Mouse (Mus musculus): ENCODE results near the gene Scgb3a1. TPM values are rescaled to one million over a fixed set of nuclear protein-coding genes. Genes with fewer than 3 reads are reported as not detected.

Scgb3a1 gene
- polyA plus RNA-seq, 1 experiment from 2014 or later = 3.9 TPM

DNA sequence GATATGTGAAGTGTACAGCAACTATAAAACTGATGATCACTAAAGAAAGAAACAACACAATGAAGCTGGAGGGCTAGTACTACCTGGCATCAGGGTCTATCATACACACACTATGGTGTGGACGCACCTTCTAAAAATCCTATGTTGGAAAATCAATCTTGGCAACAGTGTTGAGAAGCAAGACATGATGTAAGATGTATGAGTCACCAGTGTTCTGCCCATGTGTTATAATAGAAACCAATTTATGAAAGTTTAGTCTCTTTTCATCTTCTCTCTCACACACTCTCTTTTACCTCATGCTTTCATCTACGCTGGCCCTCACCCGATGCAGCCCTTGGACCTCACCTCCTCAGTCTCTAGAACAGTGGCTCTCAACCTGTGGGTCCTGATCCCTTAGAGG is 31.6 kb downstream of the Scgb3a1 start:
- no peak overlapping the region for H3K4me3 ChIP-seq (ENCODE audit: low read depth, low read length)
- no peaks in the 10 kb centered on the region for H3K27me3 ChIP-seq (ENCODE audit: control insufficient read depth, insufficient read depth, low read length)
- ATAC-seq (ENCODE audit: low FRiP score, low TSS enrichment) = 0 out of 2 replicates have a peak, but pooled peaks have one; percentile 32
- H3K9me3 ChIP-seq (ENCODE audit: control insufficient read depth, low read length) = no peaks in the 10 kb centered on the region
- TF ChIP-seq CTCF (IDR thresholded peaks at IDR 0.05; ENCODE audit: low read depth) (no peak), EP300 (optimal IDR thresholded peaks at IDR 0.05) (no peak)
- 74% methylated on average over 3 of the region's 3 CpGs for WGBS
- H3K27ac ChIP-seq (replicated peaks) = no peak overlapping the region
- no peak overlapping the region for H3K4me2 ChIP-seq (replicated peaks; ENCODE audit: low read depth)
- no peak for DNase-seq (ENCODE audit: low spot score)
- no peak overlapping the region for H3K9ac ChIP-seq (ENCODE audit: low read length)
- H3K36me3 ChIP-seq (ENCODE audit: control insufficient read depth, insufficient read depth, low read length) = peaks cover 3% of the 10 kb centered on the region; the same call in 1 of the 2 replicates
- H3K4me1 ChIP-seq (replicated peaks; ENCODE audit: control insufficient read depth, insufficient read depth) = no peaks in the 10 kb centered on the region

DNA sequence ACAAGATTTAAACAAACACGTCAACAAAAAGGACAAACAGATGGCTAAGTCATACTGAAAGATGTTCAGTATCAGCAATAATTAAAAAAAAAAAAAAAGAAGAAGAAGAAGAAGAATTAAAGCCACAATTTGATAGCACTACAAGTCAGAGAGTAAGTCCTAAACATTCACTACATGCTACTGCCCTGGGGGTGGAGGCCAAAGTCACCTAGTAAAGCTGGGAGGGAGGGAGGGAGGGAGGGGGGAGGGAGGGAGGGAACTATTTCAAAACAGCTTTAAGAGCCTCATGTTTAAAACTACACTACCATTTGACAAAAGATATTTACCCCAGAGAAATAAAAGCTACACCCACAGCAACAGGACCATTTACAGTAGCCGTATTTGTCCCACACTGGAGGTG is 32.3 kb downstream of the Scgb3a1 start:
- Histone ChIP-seq H3K9ac (ENCODE audit: low read length) (no peak overlapping the region), H3K4me3 (ENCODE audit: low read depth, low read length) (no peak overlapping the region), H3K27me3 (ENCODE audit: control insufficient read depth, insufficient read depth, low read length) (no peaks in the 10 kb centered on the region), H3K36me3 (ENCODE audit: control insufficient read depth, insufficient read depth, low read length) (peaks cover 3% of the 10 kb centered on the region; the same call in 1 of the 2 replicates), H3K4me1 (replicated peaks; ENCODE audit: control insufficient read depth, insufficient read depth) (no peaks in the 10 kb centered on the region), H3K4me2 (replicated peaks; ENCODE audit: low read depth) (no peak overlapping the region), H3K9me3 (ENCODE audit: control insufficient read depth, low read length) (no peaks in the 10 kb centered on the region), H3K27ac (replicated peaks) (no peak overlapping the region)
- DNase-seq (ENCODE audit: low spot score) = no peak
- TF ChIP-seq EP300 (optimal IDR thresholded peaks at IDR 0.05) (no peak), CTCF (IDR thresholded peaks at IDR 0.05; ENCODE audit: low read depth) (no peak)
- 68% methylated on average over 2 of the region's 2 CpGs for WGBS
- no peak for ATAC-seq (ENCODE audit: low FRiP score, low TSS enrichment)

DNA sequence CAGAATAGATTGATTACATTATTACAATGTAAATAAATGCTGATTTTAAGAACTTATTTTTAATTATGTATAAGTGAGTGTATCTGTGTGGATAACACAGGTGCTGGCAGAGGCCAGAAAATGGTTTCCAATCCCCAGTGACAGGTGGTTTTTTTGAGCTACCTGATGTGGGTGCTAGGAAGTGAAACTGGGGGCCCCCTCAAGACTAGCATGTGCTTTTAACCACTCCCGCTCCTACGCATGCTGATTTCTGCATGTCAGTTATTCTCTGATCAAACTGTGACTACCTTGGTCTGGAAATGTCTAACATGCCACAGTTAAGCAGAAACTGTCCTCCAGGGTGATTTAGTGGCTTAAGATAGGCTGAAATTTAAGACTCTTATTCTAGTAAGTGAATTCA is 33.1 kb downstream of the Scgb3a1 start:
- DNase-seq (ENCODE audit: low spot score) (no peak), ATAC-seq (ENCODE audit: low FRiP score, low TSS enrichment) (no peak)
- 87% methylated on average over 2 of the region's 2 CpGs for WGBS
- Histone ChIP-seq H3K9me3 (ENCODE audit: control insufficient read depth, low read length) (no peaks in the 10 kb centered on the region), H3K4me1 (replicated peaks; ENCODE audit: control insufficient read depth, insufficient read depth) (no peaks in the 10 kb centered on the region), H3K27ac (replicated peaks) (no peak overlapping the region), H3K9ac (ENCODE audit: low read length) (no peak overlapping the region), H3K27me3 (ENCODE audit: control insufficient read depth, insufficient read depth, low read length) (no peaks in the 10 kb centered on the region), H3K36me3 (ENCODE audit: control insufficient read depth, insufficient read depth, low read length) (peaks cover 5% of the 10 kb centered on the region), H3K4me3 (ENCODE audit: low read depth, low read length) (no peak overlapping the region), H3K4me2 (replicated peaks; ENCODE audit: low read depth) (no peak overlapping the region)
- TF ChIP-seq CTCF (IDR thresholded peaks at IDR 0.05; ENCODE audit: low read depth) (no peak), EP300 (optimal IDR thresholded peaks at IDR 0.05) (no peak)

DNA sequence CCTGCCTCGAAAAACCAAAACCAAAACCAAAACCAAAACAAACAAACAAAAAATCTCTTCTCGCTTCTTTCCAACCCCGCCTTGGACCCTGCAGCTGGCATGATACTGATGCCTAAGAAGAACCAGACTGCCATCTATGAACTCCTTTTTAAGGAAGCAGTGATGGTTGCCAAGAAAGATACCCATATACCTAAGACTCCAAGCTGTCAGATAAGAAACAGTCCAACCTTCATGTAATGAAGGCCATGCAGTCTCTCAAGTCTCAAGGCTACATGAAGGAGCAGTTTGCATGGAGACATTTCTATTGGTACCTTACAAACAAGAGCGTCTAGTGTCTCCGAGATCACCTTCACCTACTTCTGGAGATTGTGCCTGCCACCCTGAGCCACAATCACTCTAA is 34.4 kb downstream of the Scgb3a1 start:
- no peak overlapping the region for H3K9ac ChIP-seq (ENCODE audit: low read length)
- no peaks in the 10 kb centered on the region for H3K9me3 ChIP-seq (ENCODE audit: control insufficient read depth, low read length)
- TF ChIP-seq EP300 (optimal IDR thresholded peaks at IDR 0.05) (no peak), CTCF (IDR thresholded peaks at IDR 0.05; ENCODE audit: low read depth) (no peak)
- no peak overlapping the region for H3K4me2 ChIP-seq (replicated peaks; ENCODE audit: low read depth)
- no peaks in the 10 kb centered on the region for H3K27me3 ChIP-seq (ENCODE audit: control insufficient read depth, insufficient read depth, low read length)
- no peak for ATAC-seq (ENCODE audit: low FRiP score, low TSS enrichment)
- H3K36me3 ChIP-seq (ENCODE audit: control insufficient read depth, insufficient read depth, low read length) = peaks cover 9% of the 10 kb centered on the region
- WGBS = 88% methylated on average over 5 of the region's 5 CpGs
- no peaks in the 10 kb centered on the region for H3K4me1 ChIP-seq (replicated peaks; ENCODE audit: control insufficient read depth, insufficient read depth)
- H3K27ac ChIP-seq (replicated peaks) = no peak overlapping the region
- no peak for DNase-seq (ENCODE audit: low spot score)
- H3K4me3 ChIP-seq (ENCODE audit: low read depth, low read length) = no peak overlapping the region

DNA sequence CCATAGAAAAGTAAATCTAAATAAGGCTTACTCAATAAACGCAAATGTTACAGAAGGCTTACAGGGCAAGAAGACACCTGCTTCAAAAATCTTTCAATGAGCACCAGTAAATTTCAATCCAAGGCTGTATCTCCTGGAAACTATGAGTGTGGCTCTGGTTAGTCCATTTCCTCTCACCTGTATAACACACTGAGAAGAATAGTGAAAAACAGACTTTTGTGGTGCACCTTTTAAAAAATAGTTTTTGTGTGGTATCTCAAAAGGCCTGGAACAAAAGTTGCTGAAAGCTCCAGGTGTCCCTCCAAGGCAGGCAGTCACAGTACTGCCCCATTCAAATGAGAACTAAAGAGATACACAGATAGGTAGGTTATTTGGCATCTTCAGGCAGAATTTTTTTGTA is 35.7 kb downstream of the Scgb3a1 start:
- ATAC-seq (ENCODE audit: low FRiP score, low TSS enrichment) (no peak), DNase-seq (ENCODE audit: low spot score) (no peak)
- Histone ChIP-seq H3K4me1 (replicated peaks; ENCODE audit: control insufficient read depth, insufficient read depth) (no peaks in the 10 kb centered on the region), H3K4me3 (ENCODE audit: low read depth, low read length) (no peak overlapping the region), H3K9ac (ENCODE audit: low read length) (no peak overlapping the region), H3K9me3 (ENCODE audit: control insufficient read depth, low read length) (no peaks in the 10 kb centered on the region), H3K4me2 (replicated peaks; ENCODE audit: low read depth) (no peak overlapping the region), H3K36me3 (ENCODE audit: control insufficient read depth, insufficient read depth, low read length) (peaks cover 9% of the 10 kb centered on the region), H3K27ac (replicated peaks) (no peak overlapping the region), H3K27me3 (ENCODE audit: control insufficient read depth, insufficient read depth, low read length) (no peaks in the 10 kb centered on the region)
- TF ChIP-seq EP300 (optimal IDR thresholded peaks at IDR 0.05) (no peak), CTCF (IDR thresholded peaks at IDR 0.05; ENCODE audit: low read depth) (no peak)
- WGBS = 92% methylated on average over 1 of the region's 1 CpGs

DNA sequence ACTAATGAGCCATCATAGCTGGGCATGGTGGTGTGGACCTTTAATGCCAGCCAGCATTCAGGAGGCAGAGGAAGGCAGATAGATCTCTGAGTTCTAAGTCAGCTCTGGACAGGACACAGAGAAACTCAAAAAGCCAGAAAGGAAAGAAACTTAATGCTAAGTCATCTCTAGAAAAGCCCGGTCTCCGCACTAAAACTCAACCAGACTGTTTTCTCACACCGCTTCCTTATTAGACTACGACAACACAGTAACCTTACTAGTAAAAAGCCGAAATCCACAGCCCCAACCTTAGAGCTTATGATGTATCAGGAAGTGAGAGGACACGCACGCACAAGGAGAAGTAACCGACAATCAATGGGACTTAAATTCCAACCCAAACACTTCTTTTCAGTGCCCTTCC is 38.6 kb downstream of the Scgb3a1 start:
- no peak overlapping the region for H3K4me2 ChIP-seq (replicated peaks; ENCODE audit: low read depth)
- 97% methylated on average over 8 of the region's 8 CpGs for WGBS
- no peak for TF ChIP-seq CTCF (IDR thresholded peaks at IDR 0.05; ENCODE audit: low read depth)
- TF ChIP-seq EP300 (optimal IDR thresholded peaks at IDR 0.05) = no peak
- no peaks in the 10 kb centered on the region for H3K4me1 ChIP-seq (replicated peaks; ENCODE audit: control insufficient read depth, insufficient read depth)
- no peak overlapping the region for H3K27ac ChIP-seq (replicated peaks)
- H3K27me3 ChIP-seq (ENCODE audit: control insufficient read depth, insufficient read depth, low read length) = no peaks in the 10 kb centered on the region
- no peaks in the 10 kb centered on the region for H3K9me3 ChIP-seq (ENCODE audit: control insufficient read depth, low read length)
- H3K36me3 ChIP-seq (ENCODE audit: control insufficient read depth, insufficient read depth, low read length) = peaks cover 9% of the 10 kb centered on the region
- DNase-seq (ENCODE audit: low spot score) (no peak), ATAC-seq (ENCODE audit: low FRiP score, low TSS enrichment) (no peak)
- H3K9ac ChIP-seq (ENCODE audit: low read length) = no peak overlapping the region
- no peak overlapping the region for H3K4me3 ChIP-seq (ENCODE audit: low read depth, low read length)

Measured in stomach, postnatal 0 days (tissue).